8 mouse cellular contexts compared by ENCODE assay signal in genomic region chr2:159755541-159756011, GRCm38 (mm10).
DNase-seq lines count a peak whose midpoint lies in the region; ATAC-seq lines count a peak whose summit lies in the region.

No protein-coding gene starts in this region.

- H3K27ac ChIP-seq in forebrain, embryonic 15.5 days (replicated peaks), result peak overlapping the region; percentile 54
- H3K27ac ChIP-seq in stomach, embryonic 14.5 days (ENCODE audit: low read length), result no peak overlapping the region

- no peaks in the 10 kb centered on the region for H3K9me3 ChIP-seq in forebrain, embryonic 15.5 days
- H3K9me3 ChIP-seq in stomach, embryonic 14.5 days (ENCODE audit: control insufficient read depth, low read depth, low read length), result no peaks in the 10 kb centered on the region

- no peaks in the 10 kb centered on the region for H3K36me3 ChIP-seq in forebrain, embryonic 15.5 days
- no peaks in the 10 kb centered on the region for H3K36me3 ChIP-seq in stomach, embryonic 14.5 days (ENCODE audit: control insufficient read depth, insufficient read depth, low read length)

- peak; percentile 89 for ATAC-seq in forebrain, embryonic 15.5 days (replicated peaks)
- peak; percentile 49; the same call in 1 of the 2 replicates for ATAC-seq in stomach, embryonic 14.5 days (ENCODE audit: insufficient number of reproducible peaks, insufficient read depth, low FRiP score, low read depth)

- no peak overlapping the region for H3K4me3 ChIP-seq in forebrain, embryonic 15.5 days
- no peak overlapping the region for H3K4me3 ChIP-seq in stomach, embryonic 14.5 days (ENCODE audit: low read depth, low read length)

- no peaks in the 10 kb centered on the region for H3K27me3 ChIP-seq in forebrain, embryonic 15.5 days
- H3K27me3 ChIP-seq in stomach, embryonic 14.5 days (ENCODE audit: control insufficient read depth, insufficient read depth, low read length), result no peaks in the 10 kb centered on the region

- H3K9ac ChIP-seq in forebrain, embryonic 15.5 days (replicated peaks), result no peak overlapping the region
- no peak overlapping the region for H3K9ac ChIP-seq in stomach, embryonic 14.5 days (replicated peaks; ENCODE audit: low read depth, low read length)

- peaks cover 14% of the 10 kb centered on the region for H3K4me1 ChIP-seq in forebrain, embryonic 15.5 days
- H3K4me1 ChIP-seq in stomach, embryonic 14.5 days (ENCODE audit: control insufficient read depth, insufficient read depth, low read length), result no peaks in the 10 kb centered on the region

- H3K4me2 ChIP-seq in forebrain, embryonic 15.5 days (replicated peaks), result no peak overlapping the region
- H3K4me2 ChIP-seq in stomach, embryonic 14.5 days (replicated peaks; ENCODE audit: low read depth, low read length), result no peak overlapping the region

- DNase-seq in right cerebral cortex, adult 18-20 months, result peak; percentile 20
- no peak for DNase-seq in right cerebral cortex, postnatal 14 days
- DNase-seq in kidney, postnatal 36 days, result peak; percentile 17 to 45
- peak; percentile 46 for DNase-seq in lung, postnatal 10 days
- no peak for DNase-seq in adrenal gland, postnatal 25 days
- no peak for DNase-seq in adrenal gland, postnatal 4 days (ENCODE audit: low spot score in 2 of 2)

- 51% methylated on average over 7 of the region's 7 CpGs for WGBS in forebrain, embryonic 15.5 days
- 38% methylated on average over 7 of the region's 7 CpGs for WGBS in stomach, embryonic 14.5 days

Comparison
In these comparisons a context has a peak if more than half of its experiments do, and no peak if none do; other contexts are left out.
1. DNase-seq: peak in right cerebral cortex, adult 18-20 months (single experiment), kidney, postnatal 36 days (2 of 2) and lung, postnatal 10 days (single experiment); none in right cerebral cortex, postnatal 14 days (single experiment), adrenal gland, postnatal 25 days (single experiment) and adrenal gland, postnatal 4 days (0 of 2).